Mouse (Mus musculus): ENCODE measurements around the gene Rnd2. TPM values are rescaled to one million over a fixed set of nuclear protein-coding genes. Genes with fewer than 3 reads are reported as not detected.
"Not testable (repeated sequence)": the region's sequence is repeated elsewhere in the genome, so short reads cannot be mapped to it uniquely, and the experiment has no call there.

Gene Rnd2
- polyA plus RNA-seq, 1 experiment, result 28.1 TPM

DNA sequence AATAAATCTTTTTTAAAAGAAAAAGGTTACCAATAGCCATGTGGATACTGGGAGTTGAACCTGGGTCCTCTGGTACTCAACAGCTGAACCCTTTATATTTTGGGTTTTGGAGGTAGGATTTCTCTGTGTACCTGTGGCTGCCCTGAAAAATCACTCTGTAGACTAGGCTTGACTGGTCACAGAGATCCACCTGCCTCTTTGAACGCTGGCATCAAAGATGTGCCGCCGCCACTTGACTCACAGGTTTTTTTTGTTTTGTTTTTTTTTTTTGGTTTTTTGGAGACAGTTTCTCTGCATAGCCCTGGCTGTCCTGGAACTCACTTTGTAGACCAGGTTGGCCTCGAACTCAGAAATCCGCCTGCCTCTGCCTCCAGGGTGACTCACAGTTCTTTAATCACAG, 17.0 kb upstream of the Rnd2 start:
- no peak overlapping the region; the same call in 1 of the 2 replicates for H3K4me3 ChIP-seq (ENCODE audit: low read depth, low read length)
- H3K4me1 ChIP-seq (ENCODE audit: control insufficient read depth, insufficient read depth, insufficient read length, low read length), result peaks cover 11% of the 10 kb centered on the region; the same call in 1 of the 2 replicates
- TF ChIP-seq POLR2A (IDR thresholded peaks at IDR 0.05; ENCODE audit: low read depth, low read length) (no peak), CTCF (IDR thresholded peaks at IDR 0.05; ENCODE audit: extremely low read depth, insufficient read length, insufficient replicate concordance, low read depth, low read length) (no peak)
- 70% methylated on average over 5 of the region's 5 CpGs for WGBS
- H3K36me3 ChIP-seq (ENCODE audit: control insufficient read depth, insufficient read depth, low read length), result peaks cover 23% of the 10 kb centered on the region
- peak overlapping the region; percentile 58; the same call in 1 of the 2 replicates for H3K27ac ChIP-seq (ENCODE audit: insufficient read depth, low read depth, low read length)
- no peaks in the 10 kb centered on the region for H3K27me3 ChIP-seq (ENCODE audit: control insufficient read depth, insufficient read depth, low read length)

DNA sequence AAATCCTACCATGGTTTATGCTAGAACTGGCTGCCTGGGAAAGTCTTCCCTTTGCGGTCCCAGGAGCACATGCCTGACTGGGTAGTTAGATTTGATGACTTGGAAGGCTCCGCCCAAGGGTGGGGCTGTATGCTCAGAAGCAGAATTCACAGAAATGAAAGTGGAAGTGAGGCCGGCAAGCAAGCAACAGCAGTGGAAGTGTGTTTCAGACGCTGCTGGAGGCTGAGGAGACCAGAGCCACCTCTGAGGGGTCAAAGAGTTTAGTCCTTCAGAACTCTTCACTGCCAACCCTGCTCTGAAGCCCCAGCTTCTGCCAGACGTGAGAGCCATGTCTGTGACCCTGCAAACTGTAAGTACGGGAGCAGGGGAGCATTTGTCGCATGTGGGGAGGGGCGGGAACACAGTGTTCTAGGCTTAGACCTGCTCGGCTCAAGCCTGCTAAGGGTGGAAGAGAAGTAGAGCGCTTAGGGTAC, 16.5 kb upstream of the Rnd2 start, which contains the start of gene Ifi35:
Gene Ifi35 (plus strand): TSS at position 134 of the 473 bp plus-strand sequence.
- 1% methylated on average over 10 of the region's 10 CpGs for WGBS
- peak within 1 kb of the TSS; percentile 97 for H3K27ac ChIP-seq (ENCODE audit: insufficient read depth, low read depth, low read length)

DNA sequence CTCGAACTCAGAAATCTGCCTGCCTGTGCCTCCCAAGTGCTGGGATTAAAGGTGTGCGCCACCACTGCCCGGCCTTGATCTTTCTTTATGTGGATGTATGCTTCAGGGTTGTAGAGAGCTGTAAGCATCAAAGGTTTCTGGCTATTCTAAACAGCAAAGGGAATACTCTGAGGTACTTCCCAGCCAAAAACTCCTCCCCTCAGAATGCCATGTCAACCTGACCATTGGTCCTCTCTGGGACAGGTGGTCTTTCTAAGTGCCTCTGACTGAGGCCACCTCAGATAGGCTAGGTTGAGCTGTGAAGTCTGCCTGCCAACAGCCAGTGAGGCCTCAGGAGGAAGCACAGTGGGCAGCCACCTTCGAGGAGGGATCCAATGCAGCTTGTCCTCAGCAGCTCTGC, 15.9 kb upstream of the Rnd2 start:
- peak overlapping the region; percentile 86 for H3K4me3 ChIP-seq (ENCODE audit: low read depth, low read length)
- peak overlapping the region; percentile 97 for H3K27ac ChIP-seq (ENCODE audit: insufficient read depth, low read depth, low read length)
- no peaks in the 10 kb centered on the region for H3K27me3 ChIP-seq (ENCODE audit: control insufficient read depth, insufficient read depth, low read length)
- peaks cover 14% of the 10 kb centered on the region; the same call in 1 of the 2 replicates for H3K4me1 ChIP-seq (ENCODE audit: control insufficient read depth, insufficient read depth, insufficient read length, low read length)
- no peak for TF ChIP-seq POLR2A (IDR thresholded peaks at IDR 0.05; ENCODE audit: low read depth, low read length)
- no peak for TF ChIP-seq CTCF (IDR thresholded peaks at IDR 0.05; ENCODE audit: extremely low read depth, insufficient read length, insufficient replicate concordance, low read depth, low read length)
- peaks cover 20% of the 10 kb centered on the region for H3K36me3 ChIP-seq (ENCODE audit: control insufficient read depth, insufficient read depth, low read length)
- 6% methylated on average over 4 of the region's 4 CpGs for WGBS

More for the DNA sequence above, 16.5 kb upstream of the Rnd2 start, which contains the start of gene Ifi35:
- Histone ChIP-seq H3K27me3 (ENCODE audit: control insufficient read depth, insufficient read depth, low read length) (no peaks in the 10 kb centered on the region), H3K36me3 (ENCODE audit: control insufficient read depth, insufficient read depth, low read length) (peaks cover 23% of the 10 kb centered on the region), H3K4me1 (ENCODE audit: control insufficient read depth, insufficient read depth, insufficient read length, low read length) (peaks cover 11% of the 10 kb centered on the region; the same call in 1 of the 2 replicates), H3K4me3 (ENCODE audit: low read depth, low read length) (peak within 1 kb of the TSS; percentile 86)
- TF ChIP-seq POLR2A (IDR thresholded peaks at IDR 0.05; ENCODE audit: low read depth, low read length), result peak; percentile 97
- TF ChIP-seq CTCF (IDR thresholded peaks at IDR 0.05; ENCODE audit: extremely low read depth, insufficient read length, insufficient replicate concordance, low read depth, low read length), result no peak

GRCm38 (mm10) chr11:101449596-101449995, 15.2 kb upstream of the Rnd2 start:
- not testable (repeated sequence) for H3K27me3 ChIP-seq (ENCODE audit: control insufficient read depth, insufficient read depth, low read length); H3K4me3 ChIP-seq (ENCODE audit: low read depth, low read length)
- 60% methylated on average over 4 of the region's 4 CpGs for WGBS
- peaks cover 13% of the 10 kb centered on the region for H3K36me3 ChIP-seq (ENCODE audit: control insufficient read depth, insufficient read depth, low read length)
- peaks cover 17% of the 10 kb centered on the region; the same call in 1 of the 2 replicates for H3K4me1 ChIP-seq (ENCODE audit: control insufficient read depth, insufficient read depth, insufficient read length, low read length)
- peak overlapping the region; percentile 97; the same call in 1 of the 2 replicates for H3K27ac ChIP-seq (ENCODE audit: insufficient read depth, low read depth, low read length)

GRCm38 (mm10) chr11:101450394-101450793, 14.4 kb upstream of the Rnd2 start:
- Histone ChIP-seq H3K36me3 (ENCODE audit: control insufficient read depth, insufficient read depth, low read length) (peaks cover 7% of the 10 kb centered on the region; the same call in 1 of the 2 replicates), H3K4me3 (ENCODE audit: low read depth, low read length) (peak overlapping the region; percentile 9; the same call in 1 of the 2 replicates), H3K4me1 (ENCODE audit: control insufficient read depth, insufficient read depth, insufficient read length, low read length) (peaks cover 21% of the 10 kb centered on the region; the same call in 1 of the 2 replicates), H3K27me3 (ENCODE audit: control insufficient read depth, insufficient read depth, low read length) (no peaks in the 10 kb centered on the region), H3K27ac (ENCODE audit: insufficient read depth, low read depth, low read length) (peak overlapping the region; percentile 21; the same call in 1 of the 2 replicates)
- WGBS, result 78% methylated on average over 3 of the region's 3 CpGs
- TF ChIP-seq CTCF (IDR thresholded peaks at IDR 0.05; ENCODE audit: extremely low read depth, insufficient read length, insufficient replicate concordance, low read depth, low read length), result peak; percentile 42; the same call in 1 of the 2 replicates
- TF ChIP-seq POLR2A (IDR thresholded peaks at IDR 0.05; ENCODE audit: low read depth, low read length), result no peak

GRCm38 (mm10) chr11:101451536-101451935, 13.3 kb upstream of the Rnd2 start:
- H3K27ac ChIP-seq (ENCODE audit: insufficient read depth, low read depth, low read length), result peak overlapping the region; percentile 98
- H3K4me3 ChIP-seq (ENCODE audit: low read depth, low read length), result peak overlapping the region; percentile 41
- H3K36me3 ChIP-seq (ENCODE audit: control insufficient read depth, insufficient read depth, low read length), result peaks cover 4% of the 10 kb centered on the region
- WGBS, result 55% methylated on average over 10 of the region's 10 CpGs
- peaks cover 27% of the 10 kb centered on the region; the same call in 1 of the 2 replicates for H3K4me1 ChIP-seq (ENCODE audit: control insufficient read depth, insufficient read depth, insufficient read length, low read length)
- H3K27me3 ChIP-seq (ENCODE audit: control insufficient read depth, insufficient read depth, low read length), result no peaks in the 10 kb centered on the region
- no peak for TF ChIP-seq CTCF (IDR thresholded peaks at IDR 0.05; ENCODE audit: extremely low read depth, insufficient read length, insufficient replicate concordance, low read depth, low read length)
- TF ChIP-seq POLR2A (IDR thresholded peaks at IDR 0.05; ENCODE audit: low read depth, low read length), result no peak

GRCm38 (mm10) chr11:101452093-101452774, 12.6 kb upstream of the Rnd2 start:
- TF ChIP-seq CTCF (IDR thresholded peaks at IDR 0.05; ENCODE audit: extremely low read depth, insufficient read length, insufficient replicate concordance, low read depth, low read length), result no peak
- no peak for TF ChIP-seq POLR2A (IDR thresholded peaks at IDR 0.05; ENCODE audit: low read depth, low read length)
- Histone ChIP-seq H3K27ac (ENCODE audit: insufficient read depth, low read depth, low read length) (peak overlapping the region; percentile 98), H3K27me3 (ENCODE audit: control insufficient read depth, insufficient read depth, low read length) (no peaks in the 10 kb centered on the region), H3K36me3 (ENCODE audit: control insufficient read depth, insufficient read depth, low read length) (peaks cover 11% of the 10 kb centered on the region), H3K4me3 (ENCODE audit: low read depth, low read length) (peak overlapping the region; percentile 41; the same call in 1 of the 2 replicates), H3K4me1 (ENCODE audit: control insufficient read depth, insufficient read depth, insufficient read length, low read length) (peaks cover 27% of the 10 kb centered on the region; the same call in 1 of the 2 replicates)
- 21% methylated on average over 10 of the region's 10 CpGs for WGBS

Data from small intestine, adult 2 months (tissue).